Mouse (Mus musculus): ENCODE results near the gene Hoxb8.

GRCm38 (mm10) chr11:96314671-96315343, 33.1 kb downstream of the Hoxb8 start:
- TF ChIP-seq POLR2A (IDR thresholded peaks at IDR 0.05; ENCODE audit: borderline replicate concordance, low read depth, low read length) (no peak), CTCF (IDR thresholded peaks at IDR 0.05; ENCODE audit: low read depth, low read length) (no peak)
